Mouse (Mus musculus): Measurements from ENCODE around the gene Dhfr.

- TF ChIP-seq HCFC1 (IDR thresholded peaks at IDR 0.05; ENCODE audit: borderline replicate concordance, insufficient read depth, low read length) = no peak
- TF ChIP-seq MAFK (IDR thresholded peaks at IDR 0.05; ENCODE audit: insufficient read depth, low read depth, low read length) = no peak
Measured at GRCm38 (mm10) chr13:92346338-92346737, 8.2 kb upstream of the Dhfr start.
